Mouse (Mus musculus) forebrain, embryonic 13.5 days (tissue): ENCODE measurements at regions not wholly inside any gene's neighbourhood (a gene's known extent, or its start where the extent isn't known, plus 50 kb on each side); places are given as distances from the start of the nearest gene placed in this dataset.

Experiments used
- ATAC-seq: fragments of 200-750 bp; cut with Nextera tagmentation; 2 replicates; pipeline ENCODE4 v1.8.0; 2017
- H3K27ac ChIP-seq: fragments of 300-500 bp; sonication (generic); 2 replicates; pipeline ENCODE4 v1.5.1; 2015; ENCODE audit warnings: inconsistent platforms, mild to moderate bottlenecking, moderate library complexity
- H3K27me3 ChIP-seq: fragments of 300-500 bp; sonication (generic); 2 replicates; pipeline ENCODE4 v1.6.1; 2015; ENCODE audit warnings: mild to moderate bottlenecking, inconsistent platforms
- H3K36me3 ChIP-seq: fragments of 300-500 bp; sonication (generic); 2 replicates; pipeline ENCODE4 v1.6.1; 2015; ENCODE audit warnings: mild to moderate bottlenecking, inconsistent platforms; ENCODE audit not compliant: poor library complexity, severe bottlenecking
- H3K4me1 ChIP-seq: fragments of 300-500 bp; sonication (generic); 2 replicates; pipeline ENCODE4 v1.6.1; 2015; ENCODE audit warnings: inconsistent platforms
- H3K4me2 ChIP-seq: fragments of 300-500 bp; sonication (generic); 2 replicates; pipeline ENCODE4 v1.6.1; 2015; ENCODE audit warnings: inconsistent platforms, mild to moderate bottlenecking, moderate library complexity
- H3K4me3 ChIP-seq: fragments of 300-500 bp; sonication (generic); 2 replicates; pipeline ENCODE4 v1.5.1; 2015; ENCODE audit warnings: mild to moderate bottlenecking, inconsistent platforms
- H3K9ac ChIP-seq: fragments of 300-500 bp; sonication (generic); 2 replicates; pipeline ENCODE4 v1.6.1; 2015; ENCODE audit warnings: mild to moderate bottlenecking, inconsistent platforms
- H3K9me3 ChIP-seq: fragments of 300-500 bp; sonication (generic); replicated peaks from 2 replicates; pipeline ENCODE4 v1.6.1; 2016; ENCODE audit warnings: inconsistent platforms
- WGBS: fragments of 180-500 bp; shearing (Covaris S2); methylation state at CpG from one replicate; pipeline ENCODE4 v1.1.7; 2015; 5-methylcytosine and 5-hydroxymethylcytosine counted together

- H3K27ac ChIP-seq: no peak overlapping the region
- WGBS: 97% methylated on average over 3 of the region's 3 CpGs
- no peaks in the 10 kb centered on the region for H3K4me1 ChIP-seq
- no peaks in the 10 kb centered on the region for H3K9me3 ChIP-seq
- no peak overlapping the region for H3K4me3 ChIP-seq
- peaks cover 19% of the 10 kb centered on the region; the same call in 1 of the 2 replicates for H3K27me3 ChIP-seq
- H3K36me3 ChIP-seq: no peaks in the 10 kb centered on the region
- ATAC-seq: no peak
- H3K4me2 ChIP-seq: no peak overlapping the region
- H3K9ac ChIP-seq: no peak overlapping the region
These were observed 76.1 kb upstream of the Tmem164 start for GRCm38 (mm10) chrX:142605088-142605487.

GRCm38 (mm10) chrX:142606595-142607205 lies 74.5 kb upstream of the Tmem164 start:
- H3K4me1 ChIP-seq: no peaks in the 10 kb centered on the region
- no peaks in the 10 kb centered on the region for H3K36me3 ChIP-seq
- H3K4me3 ChIP-seq: no peak overlapping the region
- 88% methylated on average over 8 of the region's 8 CpGs for WGBS
- no peak for ATAC-seq
- no peak overlapping the region for H3K27ac ChIP-seq
- H3K4me2 ChIP-seq: no peak overlapping the region
- H3K27me3 ChIP-seq: peaks cover 15% of the 10 kb centered on the region; the same call in 1 of the 2 replicates
- H3K9me3 ChIP-seq: no peaks in the 10 kb centered on the region
- no peak overlapping the region for H3K9ac ChIP-seq

- no peaks in the 10 kb centered on the region for H3K36me3 ChIP-seq
- 0 out of 2 replicates have a peak, but pooled peaks cover 6% of the 10 kb centered on the region for H3K27me3 ChIP-seq
- no peak overlapping the region for H3K4me3 ChIP-seq
- no peak overlapping the region for H3K27ac ChIP-seq
- no peak for ATAC-seq
- 90% methylated on average over 11 of the region's 11 CpGs for WGBS
- no peak overlapping the region for H3K9ac ChIP-seq
- H3K9me3 ChIP-seq: no peaks in the 10 kb centered on the region
- no peaks in the 10 kb centered on the region for H3K4me1 ChIP-seq
- H3K4me2 ChIP-seq: no peak overlapping the region
These were observed 64.9 kb upstream of the Tmem164 start for GRCm38 (mm10) chrX:142616189-142616872.

- no peaks in the 10 kb centered on the region for H3K9me3 ChIP-seq
- no peak for ATAC-seq
- H3K27ac ChIP-seq: no peak overlapping the region
- 74% methylated on average over 1 of the region's 1 CpGs for WGBS
- H3K4me1 ChIP-seq: no peaks in the 10 kb centered on the region
- no peak overlapping the region for H3K9ac ChIP-seq
- H3K4me2 ChIP-seq: no peak overlapping the region
- H3K4me3 ChIP-seq: no peak overlapping the region
- H3K27me3 ChIP-seq: no peaks in the 10 kb centered on the region
- H3K36me3 ChIP-seq: no peaks in the 10 kb centered on the region
These were observed 62.8 kb upstream of the Tmem164 start for GRCm38 (mm10) chrX:142618389-142618788.

GRCm38 (mm10) chrX:142623359-142623758 lies 57.8 kb upstream of the Tmem164 start:
- no peak for ATAC-seq
- Histone ChIP-seq H3K9me3 (no peaks in the 10 kb centered on the region), H3K36me3 (no peaks in the 10 kb centered on the region), H3K9ac (no peak overlapping the region), H3K4me1 (no peaks in the 10 kb centered on the region), H3K4me3 (no peak overlapping the region), H3K27ac (no peak overlapping the region), H3K27me3 (peaks cover 8% of the 10 kb centered on the region; the same call in 1 of the 2 replicates), H3K4me2 (no peak overlapping the region)
- WGBS: 50% methylated on average over 2 of the region's 2 CpGs

GRCm38 (mm10) chrX:142623882-142624281 lies 57.3 kb upstream of the Tmem164 start:
- H3K4me2 ChIP-seq: no peak overlapping the region
- H3K27ac ChIP-seq: no peak overlapping the region
- WGBS: 45% methylated on average over 2 of the region's 2 CpGs
- no peak overlapping the region for H3K9ac ChIP-seq
- no peaks in the 10 kb centered on the region for H3K4me1 ChIP-seq
- peaks cover 8% of the 10 kb centered on the region; the same call in 1 of the 2 replicates for H3K27me3 ChIP-seq
- no peaks in the 10 kb centered on the region for H3K36me3 ChIP-seq
- no peaks in the 10 kb centered on the region for H3K9me3 ChIP-seq
- no peak for ATAC-seq
- no peak overlapping the region for H3K4me3 ChIP-seq
